Mouse (Mus musculus): ENCODE data around the gene Ttc30a1.

Gene Ttc30a1

DNA sequence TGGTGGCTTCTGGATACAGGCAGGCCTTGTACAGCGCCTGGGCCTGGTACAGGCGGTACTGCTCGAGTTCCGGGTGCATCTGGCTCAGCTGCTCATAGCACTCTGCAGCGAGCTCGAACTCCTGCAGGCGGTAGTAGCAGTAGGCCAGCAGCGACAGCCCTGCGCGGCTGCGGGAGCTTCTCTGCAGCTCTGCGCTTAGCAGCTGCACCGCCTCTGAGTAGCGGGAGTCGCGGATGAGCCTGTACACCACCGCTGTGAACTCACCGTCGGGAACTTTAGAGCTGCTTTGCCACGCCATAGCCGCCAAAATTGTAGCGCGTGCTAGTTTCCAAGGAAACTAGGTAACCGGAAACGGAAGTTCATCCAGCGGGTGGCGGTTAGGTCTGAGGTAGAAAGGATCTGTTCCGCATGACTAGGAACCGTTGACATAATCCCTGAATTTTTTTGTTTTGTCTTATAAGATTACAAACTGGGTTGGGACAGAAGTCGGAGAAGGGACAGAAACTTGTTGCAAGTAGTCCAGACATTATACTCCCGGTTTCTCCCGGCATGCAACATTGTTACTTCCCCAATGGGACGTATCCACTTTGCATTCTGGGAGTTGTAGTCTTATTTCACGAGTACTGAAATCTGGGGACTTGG lies at the start of gene Ttc30a1:
TSS of gene Ttc30a1 (minus strand) at position 528 of the 642 bp plus-strand sequence.
- peak; percentile 54 to 79 for DNase-seq (ENCODE audit: low spot score in 2 of 2)

DNA sequence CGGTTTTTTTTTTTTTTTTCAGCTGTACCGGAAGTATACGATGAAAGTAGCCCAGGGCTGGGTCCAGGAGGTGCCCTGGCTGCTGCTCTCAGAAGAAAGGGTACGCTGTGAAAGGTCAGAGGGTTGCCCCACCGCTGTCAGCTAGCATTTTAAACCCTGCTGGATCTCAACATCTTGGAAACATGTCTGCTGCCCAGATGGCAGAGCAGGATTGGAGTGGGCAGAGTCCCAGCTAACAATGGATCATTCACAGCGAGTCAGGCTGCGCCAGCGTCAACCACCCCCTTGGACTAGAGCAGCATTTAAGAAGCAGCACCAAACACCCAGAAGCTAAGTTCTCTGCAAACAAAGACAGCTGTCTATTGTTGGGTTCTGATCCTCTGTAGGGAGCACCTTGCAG lies 48.3 kb upstream of the Ttc30a1 start:
- peak; percentile 41 to 50 for DNase-seq (ENCODE audit: low spot score in 2 of 2)

- peak; percentile 24 to 44 for DNase-seq (ENCODE audit: low spot score in 2 of 2)
These were observed 47.5 kb upstream of the Ttc30a1 start for GRCm38 (mm10) chr2:76029081-76029901.

DNA sequence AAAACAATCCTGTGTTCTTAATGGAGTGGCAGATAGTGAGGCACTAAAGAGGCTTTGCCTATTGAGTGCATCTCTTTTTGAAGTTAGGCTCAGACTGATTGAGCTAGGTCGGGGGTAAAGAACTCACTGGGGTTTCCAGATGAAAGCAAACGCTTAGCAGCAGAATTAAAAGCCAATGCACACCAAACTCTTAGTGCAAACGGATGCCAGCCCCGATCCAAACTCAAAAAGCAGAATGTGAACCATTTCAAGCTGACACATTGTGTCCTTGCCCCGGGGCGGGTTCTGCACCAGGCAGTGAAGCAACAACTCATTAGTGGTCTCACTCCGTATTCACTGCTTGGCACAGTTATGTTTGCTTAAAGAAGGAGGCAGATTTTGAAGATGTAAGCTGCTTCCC lies 35.1 kb upstream of the Ttc30a1 start:
- DNase-seq (ENCODE audit: low spot score in 2 of 2), result no peak

GRCm38 (mm10) chr2:76016136-76016535 lies 34.4 kb upstream of the Ttc30a1 start:
- DNase-seq (ENCODE audit: low spot score in 2 of 2), result no peak

- no peak for DNase-seq (ENCODE audit: low spot score in 2 of 2)
These were observed 33.7 kb upstream of the Ttc30a1 start for GRCm38 (mm10) chr2:76015460-76015859.

DNA sequence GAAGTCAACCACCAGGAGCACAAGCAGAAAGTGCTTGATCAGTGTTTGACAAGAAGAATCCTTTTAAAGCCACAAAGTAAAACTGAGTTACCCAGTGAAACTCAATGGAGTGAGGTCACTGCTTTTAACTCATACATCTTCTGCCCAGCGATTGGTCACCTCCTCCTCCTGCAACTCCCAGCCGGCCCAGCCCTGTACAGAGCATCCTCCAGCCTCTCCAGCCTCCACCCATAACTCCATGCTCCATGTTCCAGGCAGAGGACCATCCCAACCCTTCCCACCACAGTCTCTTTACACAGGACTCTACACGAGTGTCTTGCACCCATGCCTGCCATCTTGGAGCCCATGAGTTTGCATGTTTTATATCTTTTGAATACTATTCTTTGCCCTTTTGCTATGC lies 32.9 kb upstream of the Ttc30a1 start:
- DNase-seq (ENCODE audit: low spot score in 2 of 2), result no peak

DNA sequence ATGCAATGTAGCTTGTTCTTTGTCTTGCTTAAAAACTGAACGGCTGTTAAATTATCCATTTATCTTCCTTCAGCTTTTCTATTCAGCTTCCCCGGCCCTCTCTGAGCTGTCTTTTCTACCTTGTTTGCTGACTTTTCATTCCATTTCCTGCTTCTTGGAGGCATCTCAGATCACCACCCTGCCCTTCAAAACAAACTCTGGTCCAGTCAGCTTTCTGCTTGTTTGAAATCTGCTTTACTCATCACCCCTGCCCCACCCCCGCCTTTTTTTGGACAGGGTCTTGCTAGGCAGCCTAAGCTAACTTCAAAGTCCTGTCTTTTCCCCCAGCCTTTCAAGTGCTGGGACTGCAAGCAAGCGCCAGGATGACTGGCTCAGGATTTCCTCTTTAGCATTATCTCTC lies 24.4 kb upstream of the Ttc30a1 start:
- DNase-seq (ENCODE audit: low spot score in 2 of 2), result no peak

DNA sequence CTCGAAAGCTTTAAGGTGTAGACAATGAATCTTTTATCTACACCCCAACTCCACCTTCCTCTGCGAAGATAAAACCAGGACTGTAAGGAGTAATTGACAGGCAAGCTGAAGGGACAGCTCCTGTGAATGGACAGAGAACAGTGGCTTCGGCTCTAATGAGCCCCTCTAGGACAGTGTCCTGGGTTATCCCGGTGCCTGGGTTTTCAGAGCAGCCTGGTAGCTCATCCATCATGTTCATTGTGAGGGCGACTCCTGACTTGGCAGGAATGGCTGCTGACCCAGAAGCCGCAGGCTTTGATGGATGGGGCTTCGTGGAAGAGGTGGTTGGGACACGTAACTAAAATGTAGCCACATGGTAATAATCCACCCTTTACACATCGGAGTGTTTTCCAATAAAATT lies 21.1 kb upstream of the Ttc30a1 start:
- DNase-seq (ENCODE audit: low spot score in 2 of 2), result no peak

- DNase-seq (ENCODE audit: low spot score in 2 of 2), result no peak
These were observed 19.6 kb upstream of the Ttc30a1 start for GRCm38 (mm10) chr2:76001392-76001791.

- DNase-seq (ENCODE audit: low spot score in 2 of 2), result no peak
These were observed 17.9 kb upstream of the Ttc30a1 start for GRCm38 (mm10) chr2:75999636-76000035.

- no peak for DNase-seq (ENCODE audit: low spot score in 2 of 2)
These were observed 16.9 kb upstream of the Ttc30a1 start for GRCm38 (mm10) chr2:75998692-75999091.

DNA sequence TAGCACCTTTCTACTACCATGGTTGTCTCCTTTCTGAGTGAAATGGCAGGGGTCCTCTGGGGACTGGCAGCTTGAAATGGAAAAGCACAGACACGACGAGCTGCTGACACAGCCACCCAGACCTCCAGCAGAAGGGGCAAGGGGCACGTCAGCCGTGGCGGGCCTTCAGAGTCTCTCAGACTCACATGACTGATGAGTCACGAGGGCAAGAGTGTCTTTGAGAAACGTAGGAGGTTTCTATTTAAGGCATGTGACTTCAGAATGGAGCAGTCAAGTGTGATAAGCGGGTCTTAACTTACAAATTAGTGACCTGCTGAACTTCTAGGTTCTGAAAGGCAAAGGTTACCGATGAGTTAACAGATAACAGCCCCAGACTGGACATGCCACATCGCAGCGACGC lies 16.0 kb upstream of the Ttc30a1 start:
- no peak for DNase-seq (ENCODE audit: low spot score in 2 of 2)

- no peak for DNase-seq (ENCODE audit: low spot score in 2 of 2)
These were observed 13.1 kb upstream of the Ttc30a1 start for GRCm38 (mm10) chr2:75994841-75995240.

- no peak for DNase-seq (ENCODE audit: low spot score in 2 of 2)
These were observed 9.9 kb upstream of the Ttc30a1 start for GRCm38 (mm10) chr2:75991581-75992205.

DNA sequence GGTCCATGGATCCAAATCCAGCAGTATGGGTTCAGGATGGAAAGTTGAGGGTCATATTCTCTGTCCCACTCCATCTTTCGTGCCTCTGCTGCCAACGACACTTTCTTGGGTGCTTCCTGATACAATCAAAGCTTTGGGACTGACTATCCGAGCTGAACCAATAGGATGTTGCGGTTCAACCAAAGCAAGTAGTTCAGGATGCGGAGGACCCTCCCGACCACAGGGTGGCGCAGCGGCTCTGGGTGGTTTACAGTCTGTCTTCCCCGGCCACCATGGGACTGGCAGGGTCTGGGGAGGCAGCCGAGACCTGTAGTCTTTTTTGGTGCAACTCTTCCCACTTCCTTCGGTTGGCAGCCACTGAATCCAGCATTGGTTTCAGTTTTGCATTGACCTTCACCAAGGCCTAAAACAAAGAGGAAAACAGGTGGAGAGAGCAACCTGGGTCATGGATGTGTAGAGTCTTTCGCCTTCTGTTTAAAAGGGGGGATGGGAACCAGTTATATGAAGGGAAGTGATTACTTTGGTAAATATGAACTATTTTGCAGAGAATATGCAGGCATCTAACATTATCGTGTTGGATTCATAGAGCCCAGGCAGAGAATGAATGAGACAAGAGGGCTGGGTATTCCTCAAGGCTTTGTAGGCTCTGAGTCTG lies 9.2 kb upstream of the Ttc30a1 start:
- peak; percentile 47 to 61 for DNase-seq (ENCODE audit: low spot score in 2 of 2)

GRCm38 (mm10) chr2:75989694-75990093 lies 7.9 kb upstream of the Ttc30a1 start:
- DNase-seq (ENCODE audit: low spot score in 2 of 2), result no peak

DNA sequence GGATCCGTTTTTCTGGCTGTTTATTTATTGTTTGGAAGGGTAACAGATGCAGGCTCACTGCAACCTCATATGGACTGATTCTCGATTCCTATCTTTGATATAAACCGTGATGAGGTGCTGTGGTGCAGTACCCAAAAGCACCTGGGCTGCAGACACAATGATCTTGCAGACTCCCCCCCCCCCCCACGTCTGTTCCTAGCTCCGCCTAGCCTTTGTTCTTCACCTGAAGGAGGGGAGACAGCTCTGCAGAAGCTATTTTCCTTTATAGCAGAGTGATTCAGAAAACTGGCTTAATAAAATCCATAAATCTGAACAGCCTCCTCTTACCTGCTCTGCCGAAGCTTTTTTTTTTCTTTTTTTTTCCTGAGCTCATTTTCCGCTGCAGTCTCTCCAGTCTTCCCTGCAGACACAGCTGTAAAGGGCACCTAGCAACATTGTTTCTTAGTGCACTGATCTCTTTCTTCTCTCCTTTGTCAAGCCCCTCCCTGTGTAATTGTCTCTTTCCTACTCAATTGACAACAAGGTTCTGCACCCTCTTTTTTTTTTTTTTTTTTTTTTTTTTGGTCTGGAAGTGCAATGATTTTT lies 7.1 kb upstream of the Ttc30a1 start:
- DNase-seq (ENCODE audit: low spot score in 2 of 2), result no peak

DNA sequence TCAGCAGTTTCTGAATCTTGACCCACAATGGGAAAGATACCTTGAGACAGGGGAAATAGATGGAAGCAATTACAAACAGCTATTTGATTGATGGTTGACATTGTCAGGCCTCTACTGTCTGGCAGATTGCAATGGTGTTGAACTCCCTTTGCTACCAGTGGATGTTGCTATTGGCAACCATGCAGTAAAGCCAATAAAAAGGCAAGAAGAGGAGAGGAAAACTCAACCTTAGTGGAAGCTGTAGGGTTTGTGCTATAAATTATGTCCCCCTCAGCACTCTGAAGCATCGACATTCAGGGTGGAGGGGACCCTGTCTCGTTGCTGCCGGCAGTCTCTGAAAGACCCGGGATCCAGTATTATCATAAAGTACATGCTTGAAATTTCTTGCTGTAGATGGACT lies 6.6 kb upstream of the Ttc30a1 start:
- no peak for DNase-seq (ENCODE audit: low spot score in 2 of 2)

DNA sequence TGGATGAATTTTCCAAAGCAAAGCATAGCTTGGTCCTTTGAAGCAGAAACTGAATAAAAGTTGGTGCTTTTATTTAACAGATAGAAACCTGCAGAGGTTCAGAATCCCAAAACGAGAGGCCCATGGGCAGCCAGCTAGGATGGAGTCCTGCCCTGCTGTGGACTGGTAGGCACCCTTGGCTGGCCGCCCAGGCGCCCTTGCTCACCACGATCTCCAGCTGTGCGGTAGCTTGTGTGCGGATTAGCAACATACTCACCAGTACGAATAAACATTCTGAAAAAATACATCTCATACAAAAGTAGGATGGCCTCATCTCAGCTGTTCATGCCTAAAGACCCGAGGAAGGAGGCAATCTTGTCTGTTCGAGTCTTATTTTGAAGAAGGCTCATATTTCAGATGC lies 6.0 kb upstream of the Ttc30a1 start:
- DNase-seq (ENCODE audit: low spot score in 2 of 2), result no peak

- peak in 1 of 2 experiments; percentile 71 for DNase-seq (ENCODE audit: low spot score in 2 of 2)
These were observed 3.4 kb upstream of the Ttc30a1 start for GRCm38 (mm10) chr2:75985124-75985523.

GRCm38 (mm10) chr2:75983847-75984246 lies 2.1 kb upstream of the Ttc30a1 start:
- DNase-seq (ENCODE audit: low spot score in 2 of 2), result no peak

Measured in frontal cortex, postnatal 10 days (tissue).